Mouse (Mus musculus): ENCODE results near the gene Cyren. TPM values are rescaled to one million over a fixed set of nuclear protein-coding genes. Genes with fewer than 3 reads are reported as not detected.

The Cyren gene
- total RNA-seq, 2 experiments from 2014 or later = 4.0 to 5.1 TPM

- no peak for DNase-seq (ENCODE audit: low spot score in 2 of 2)
- intact Hi-C loops (cut with DNase I) = no loop called here
These were observed 24.7 kb upstream of the Cyren start for GRCm38 (mm10) chr6:34902578-34902977.

- intact Hi-C loops (cut with DNase I) = no loop called here
- DNase-seq (ENCODE audit: low spot score in 2 of 2) = no peak
These were observed 24.1 kb upstream of the Cyren start for GRCm38 (mm10) chr6:34901911-34902444.

- intact Hi-C loops (cut with DNase I) = no loop called here
- DNase-seq (ENCODE audit: low spot score in 2 of 2) = no peak
These were observed 23.1 kb upstream of the Cyren start for GRCm38 (mm10) chr6:34900990-34901389.

DNA sequence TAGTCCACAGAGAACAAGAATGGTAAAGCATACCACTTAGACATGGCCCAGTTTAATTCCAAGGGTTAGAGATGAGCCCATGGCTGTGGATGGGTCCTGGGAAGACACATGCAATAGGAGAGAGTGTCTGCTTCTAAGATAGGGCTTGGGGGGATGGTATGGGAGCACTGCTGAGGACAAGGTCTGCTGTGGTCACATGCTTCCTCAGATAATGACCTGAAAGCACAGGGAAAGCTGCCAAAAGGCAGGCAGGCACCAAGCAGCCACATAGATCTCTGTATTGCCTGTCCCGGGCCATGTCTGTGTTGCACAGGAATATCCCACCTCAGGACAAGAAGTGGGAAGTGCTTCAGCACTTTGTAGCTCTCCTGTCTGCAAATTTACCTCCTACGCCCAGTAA, 21.3 kb upstream of the Cyren start:
- intact Hi-C loops (cut with DNase I) = no loop called here
- no peak for DNase-seq (ENCODE audit: low spot score in 2 of 2)

DNA sequence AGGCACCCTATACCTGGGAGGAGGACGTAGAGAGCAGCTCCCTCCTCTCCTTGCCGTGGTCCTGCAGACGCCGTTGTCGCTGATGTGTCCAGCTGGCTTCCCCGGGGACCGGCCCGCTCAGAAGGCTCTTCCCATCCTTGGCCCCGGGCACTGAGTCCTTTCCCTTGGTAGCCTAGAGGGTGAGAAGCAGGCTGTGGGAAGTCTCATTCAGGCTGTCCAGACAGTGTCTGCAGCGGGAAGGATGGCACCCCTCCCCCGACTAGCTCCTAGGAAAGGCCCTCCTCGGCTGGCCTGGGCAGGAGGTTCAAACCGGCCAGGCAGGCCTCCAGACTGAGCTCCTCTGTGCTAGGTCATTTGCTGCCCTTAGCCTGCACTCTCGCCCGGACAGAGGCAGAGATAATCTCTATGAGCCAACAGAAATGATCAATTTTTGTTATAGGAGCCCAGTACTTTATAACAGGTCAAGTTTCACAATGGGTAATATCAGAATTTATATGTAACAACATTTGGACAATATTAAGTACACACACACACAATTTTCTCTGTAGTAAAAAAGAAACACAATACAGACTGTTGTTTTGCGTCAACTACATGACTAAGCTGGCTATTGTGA, 18.4 kb upstream of the Cyren start:
- DNase-seq (ENCODE audit: low spot score in 2 of 2) = no peak
- intact Hi-C loops (cut with DNase I) = no loop called here

- intact Hi-C loops (cut with DNase I) = no loop called here
- no peak for DNase-seq (ENCODE audit: low spot score in 2 of 2)
These were observed 17.7 kb upstream of the Cyren start for GRCm38 (mm10) chr6:34895569-34895968.

DNA sequence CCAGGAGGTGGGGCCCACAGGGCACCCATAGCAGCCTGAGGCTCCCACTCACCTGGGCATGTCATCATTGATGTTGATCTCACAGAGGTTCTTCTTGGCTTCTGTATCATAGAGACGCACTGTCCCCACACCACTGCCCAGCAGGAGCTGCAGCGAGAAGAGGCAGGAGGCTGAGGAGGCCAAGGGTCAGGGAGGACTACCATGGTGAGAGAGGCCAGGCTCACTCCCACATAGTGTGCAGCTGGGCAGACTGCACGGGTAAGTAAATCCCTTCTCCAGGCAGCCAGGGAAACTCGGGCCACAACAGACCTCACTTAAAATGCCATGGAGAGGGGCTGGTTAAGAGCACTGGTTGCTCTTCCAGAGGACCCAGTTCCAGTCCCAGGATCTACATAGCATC, 11.3 kb upstream of the Cyren start:
- DNase-seq (ENCODE audit: low spot score in 2 of 2) = no peak
- intact Hi-C loops (cut with DNase I) = no loop called here

- no peak for DNase-seq (ENCODE audit: low spot score in 2 of 2)
- intact Hi-C loops (cut with DNase I) = no loop called here
These were observed 9.4 kb upstream of the Cyren start for GRCm38 (mm10) chr6:34887131-34887850.

DNA sequence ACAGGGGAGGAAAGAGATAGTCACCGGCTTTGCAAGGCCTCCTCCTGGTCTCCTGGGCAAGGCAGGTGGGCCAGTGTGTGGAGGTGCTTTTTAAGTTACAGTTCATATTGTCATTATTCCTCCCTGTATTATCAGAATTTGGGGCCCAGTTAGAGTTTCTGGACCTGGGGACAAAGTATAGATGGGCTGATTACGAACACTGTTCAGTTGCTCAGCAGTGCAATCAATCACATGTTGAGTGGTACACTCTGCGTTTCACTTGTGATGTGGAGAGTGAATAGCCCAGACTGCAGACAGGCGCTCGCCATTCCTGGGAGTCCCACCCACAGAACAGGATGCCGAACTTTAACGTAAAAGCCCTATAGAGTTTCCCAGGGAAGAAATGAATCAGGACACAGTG, 6.9 kb upstream of the Cyren start:
- intact Hi-C loops (cut with DNase I) = no loop called here

DNA sequence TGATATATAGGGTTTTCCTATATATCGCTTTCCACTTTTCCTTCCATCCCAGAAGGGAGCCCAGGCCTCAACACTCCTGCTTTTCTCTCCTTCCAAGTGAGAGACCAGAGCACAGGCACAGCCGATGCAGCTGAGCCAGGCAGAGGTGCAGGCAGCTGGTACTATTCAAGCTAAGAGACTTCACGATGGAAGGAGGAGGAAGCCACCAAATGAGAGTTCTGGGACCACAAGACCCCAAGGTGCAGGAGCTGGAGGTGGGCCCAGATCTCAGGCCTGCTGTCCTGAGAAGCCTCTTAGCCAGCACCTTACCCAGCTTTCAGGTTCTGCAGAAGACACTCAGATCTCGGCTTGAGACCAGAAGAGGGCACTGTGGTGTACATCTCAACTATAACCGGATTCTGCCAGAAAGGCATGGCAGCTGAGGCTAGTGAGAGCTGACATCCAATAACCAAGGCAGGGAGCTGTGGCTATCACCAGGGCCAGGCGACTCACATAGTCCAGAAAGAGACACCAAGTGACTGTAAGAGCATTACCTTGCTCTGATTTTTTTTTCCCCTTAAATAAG, 2.1 kb upstream of the Cyren start:
- intact Hi-C loops (cut with DNase I) = loop anchor here (2.0 to 10.0 kb wide), 3 partner anchors 32 to 365 kb away; partner anchors contain the start of genes Agbl3 and Wdr91

More for the DNA sequence above, 6.9 kb upstream of the Cyren start:
- DNase-seq (ENCODE audit: low spot score in 2 of 2) = no peak

GRCm38 (mm10) chr6:34879101-34879740, 1.4 kb upstream of the Cyren start:
- intact Hi-C loops (cut with DNase I) = loop anchor here (2.0 to 10.0 kb wide), 3 partner anchors 33 to 364 kb away; partner anchors contain the start of genes Agbl3 and Wdr91
- DNase-seq (ENCODE audit: low spot score in 2 of 2) = no peak

More for the DNA sequence above, 2.1 kb upstream of the Cyren start:
- peak; percentile 46 to 53 for DNase-seq (ENCODE audit: low spot score in 2 of 2)

GRCm38 (mm10) chr6:34876835-34877156, 1.1 kb downstream of the Cyren start:
- intact Hi-C loops (cut with DNase I) = loop anchor here (5.0 to 10.0 kb wide), 2 partner anchors 36 to 362 kb away; partner anchors contain the start of gene Wdr91
- DNase-seq (ENCODE audit: low spot score in 2 of 2) = no peak

DNA sequence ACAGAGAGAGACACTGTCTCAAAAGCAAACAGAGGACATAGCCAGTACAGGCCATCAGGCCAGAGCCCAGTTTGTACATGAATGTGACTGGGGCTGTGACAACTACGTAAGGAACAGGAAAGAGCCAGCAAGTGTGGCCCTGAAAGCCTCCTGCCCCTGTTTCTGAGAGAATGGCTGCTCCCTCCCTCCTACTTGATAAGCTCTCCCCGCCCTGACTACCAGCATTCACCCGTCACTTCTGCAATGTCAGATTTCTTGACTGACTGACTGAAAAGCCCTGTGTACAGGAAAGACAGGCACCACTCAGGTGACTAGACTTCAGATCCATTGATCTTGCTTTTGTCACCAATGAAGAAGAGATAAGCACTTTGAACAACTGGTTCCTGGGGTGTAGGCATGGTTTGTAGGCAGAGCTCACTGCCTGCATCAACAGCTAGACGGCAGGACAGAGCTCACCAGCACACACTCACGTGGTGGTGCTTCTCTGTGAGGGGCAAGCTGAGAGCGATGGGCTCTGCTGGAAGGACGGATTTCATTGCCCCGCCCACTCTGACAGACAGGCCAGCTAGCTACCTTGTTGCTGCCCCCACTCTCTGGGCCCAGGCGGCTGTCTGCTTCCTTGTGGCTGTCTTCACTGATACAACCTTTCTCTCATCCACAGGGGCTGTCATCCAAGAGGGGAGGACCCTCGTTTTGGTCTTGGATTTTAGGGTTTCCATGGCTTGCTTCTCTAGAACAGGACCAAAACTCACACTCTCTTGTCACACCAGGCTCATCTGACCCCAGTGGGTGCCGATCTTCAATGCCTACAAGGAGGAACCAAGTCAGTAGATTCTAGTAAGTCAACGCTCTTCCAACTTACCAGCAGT, 1.7 kb downstream of the Cyren start:
- intact Hi-C loops (cut with DNase I) = loop anchor here (5.0 to 10.0 kb wide), 2 partner anchors 36 to 361 kb away; partner anchors contain the start of gene Wdr91
- no peak for DNase-seq (ENCODE audit: low spot score in 2 of 2)

DNA sequence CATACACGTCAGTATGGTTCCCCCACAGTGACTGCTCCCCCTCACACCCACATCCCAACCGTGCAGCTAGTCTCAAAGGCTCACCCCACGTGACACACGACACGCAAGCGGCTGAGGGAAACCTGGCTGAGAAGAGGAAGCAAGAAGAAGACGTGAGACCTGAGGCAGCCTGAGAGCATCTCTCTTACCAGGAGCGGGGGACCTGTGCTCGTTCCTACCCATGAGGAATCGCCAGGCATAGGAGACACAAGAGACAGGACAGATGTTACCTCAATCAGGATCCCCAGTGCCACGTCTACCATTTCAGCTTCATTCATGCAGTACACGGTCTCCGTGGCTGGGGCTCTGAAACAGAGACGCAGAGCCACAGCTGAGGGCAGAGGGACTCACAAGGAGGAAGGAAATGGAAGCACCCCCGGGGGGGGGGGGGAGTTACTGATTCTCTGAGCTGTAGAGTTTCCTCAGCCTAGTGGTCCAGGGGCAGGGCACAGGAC, 2.5 kb downstream of the Cyren start:
- intact Hi-C loops (cut with DNase I) = loop anchor here (5.0 to 10.0 kb wide), 2 partner anchors 37 to 361 kb away; partner anchors contain the start of gene Wdr91
- DNase-seq (ENCODE audit: low spot score in 2 of 2) = peak; percentile 40 to 51

- intact Hi-C loops (cut with DNase I) = loop anchor here (10.0 kb wide), 1 partner anchor 360 kb away; no protein-coding TSS in a partner anchor
- no peak for DNase-seq (ENCODE audit: low spot score in 2 of 2)
These were observed 3.5 kb downstream of the Cyren start for GRCm38 (mm10) chr6:34874101-34874921.

DNA sequence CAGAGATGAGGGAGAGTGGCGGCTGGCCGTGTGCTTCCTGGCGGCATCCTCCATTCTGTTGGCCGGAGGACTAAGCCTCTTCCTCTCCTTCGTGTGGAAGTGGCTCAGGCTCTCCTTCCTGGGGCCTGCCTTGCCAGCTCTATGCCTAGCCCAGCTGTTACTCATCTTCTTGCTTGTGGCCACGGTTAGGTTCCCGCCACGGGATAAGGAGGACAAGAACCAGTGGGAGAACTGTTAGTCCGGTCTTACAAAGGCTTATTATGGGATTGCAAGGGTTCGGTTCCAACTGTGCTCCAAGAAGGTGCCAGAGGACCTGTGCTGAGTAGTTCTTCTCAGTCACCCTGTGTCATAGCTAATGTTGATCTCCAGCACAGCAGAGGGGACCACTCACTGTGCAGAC, 5.0 kb downstream of the Cyren start:
- intact Hi-C loops (cut with DNase I) = loop anchor here (10.0 kb wide), 1 partner anchor 358 kb away; no protein-coding TSS in a partner anchor
- no peak for DNase-seq (ENCODE audit: low spot score in 2 of 2)

DNA sequence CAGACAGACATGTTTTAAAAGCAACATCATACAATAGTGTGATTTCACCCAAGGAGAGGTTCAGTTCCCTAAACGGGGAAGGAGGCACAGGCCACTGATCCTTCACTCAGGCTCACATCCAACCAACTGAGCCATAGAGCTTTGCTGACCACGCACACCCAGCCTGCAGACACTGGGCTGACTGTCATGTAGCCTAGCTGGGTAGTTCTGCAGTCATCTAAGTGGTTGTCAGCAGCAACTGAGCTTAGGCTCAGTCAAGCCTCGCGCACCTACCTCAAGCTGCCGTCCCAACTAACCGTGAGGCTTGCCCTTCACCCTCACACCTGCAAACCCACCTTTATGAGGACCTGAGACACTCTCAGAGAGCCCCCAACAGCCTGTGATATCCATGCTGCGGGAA, 5.9 kb downstream of the Cyren start:
- DNase-seq (ENCODE audit: low spot score in 2 of 2) = no peak
- intact Hi-C loops (cut with DNase I) = loop anchor here (10.0 kb wide), 1 partner anchor 357 kb away; no protein-coding TSS in a partner anchor

DNA sequence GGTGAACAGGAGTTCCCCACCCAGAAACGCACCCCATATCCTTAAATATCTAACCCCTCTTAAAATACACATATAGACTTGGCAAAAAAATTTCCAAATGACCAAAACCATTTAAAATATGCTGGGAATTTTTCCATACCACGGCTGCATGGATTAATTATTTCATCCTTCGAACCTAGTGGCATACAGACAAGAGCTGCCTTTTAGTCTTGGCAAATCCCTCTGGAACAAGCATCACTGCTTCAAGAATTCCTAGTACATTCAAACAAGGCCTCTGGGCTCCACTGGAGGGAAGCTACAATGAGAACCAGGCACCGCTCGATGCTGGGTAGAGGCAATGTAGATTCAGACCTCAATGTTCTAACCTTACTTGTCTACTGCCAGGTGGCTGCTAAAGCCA, 7.1 kb downstream of the Cyren start:
- intact Hi-C loops (cut with DNase I) = loop anchor here (10.0 kb wide), 1 partner anchor 356 kb away; no protein-coding TSS in a partner anchor
- no peak for DNase-seq (ENCODE audit: low spot score in 2 of 2)
